13 mouse cellular contexts compared by ENCODE assay signal in the genomic region with DNA sequence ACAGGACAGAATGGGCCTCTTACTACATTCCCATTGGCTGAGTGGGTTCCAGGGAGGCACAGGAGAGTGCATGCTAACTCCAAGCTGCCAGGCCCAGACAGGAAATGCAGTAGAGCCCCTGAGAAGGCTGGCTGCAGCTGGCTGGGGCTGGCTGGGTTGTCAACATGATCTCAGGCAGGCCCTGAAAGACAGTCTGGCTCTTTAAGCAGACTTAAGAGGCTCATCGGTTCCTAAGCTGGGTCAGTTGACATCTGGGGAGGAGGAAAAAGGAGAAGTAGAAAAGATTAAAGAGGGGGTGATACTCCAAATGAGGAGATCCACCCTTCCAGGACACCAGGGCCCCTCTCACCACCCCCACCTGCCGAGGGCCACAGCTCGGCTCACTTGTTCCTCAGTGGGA. TPM values are rescaled to one million over a fixed set of nuclear protein-coding genes. Genes with fewer than 3 reads are reported as not detected.
A peak's percentile ranks its signal among the peaks of the same experiment; 100 is the strongest.
DNase-seq lines count a peak whose midpoint lies in the region; ATAC-seq lines count a peak whose summit lies in the region.
"Had no signal": no experiment of that assay in that cellular context is flagged by ENCODE, and none has a peak within 500 bp of the region (broad histone marks: within the 10 kb centered on the region; RNA-seq: fewer than 3 reads in every experiment).

No protein-coding gene starts in this region.

- no peak overlapping the region for H3K4me2 ChIP-seq in forebrain, embryonic 15.5 days (replicated peaks)
- H3K4me2 ChIP-seq: midbrain, embryonic 13.5 days had no signal

- H3K36me3 ChIP-seq in heart, embryonic 10.5 days, result no peaks in the 10 kb centered on the region
- H3K36me3 ChIP-seq in forebrain, embryonic 15.5 days, result no peaks in the 10 kb centered on the region
- H3K36me3 ChIP-seq: midbrain, embryonic 13.5 days had no signal

- H3K4me3 ChIP-seq in heart, embryonic 10.5 days, result no peak overlapping the region
- H3K4me3 ChIP-seq in forebrain, embryonic 15.5 days, result no peak overlapping the region
- H3K4me3 ChIP-seq: gastrocnemius, adult 2 months; midbrain, embryonic 13.5 days had no signal

- H3K9me3 ChIP-seq in heart, embryonic 10.5 days, result no peaks in the 10 kb centered on the region
- H3K9me3 ChIP-seq in forebrain, embryonic 15.5 days, result no peaks in the 10 kb centered on the region
- H3K9me3 ChIP-seq: midbrain, embryonic 13.5 days had no signal

- no peak overlapping the region for H3K9ac ChIP-seq in forebrain, embryonic 15.5 days (replicated peaks)
- H3K9ac ChIP-seq: midbrain, embryonic 13.5 days had no signal

- WGBS in heart, embryonic 10.5 days, result 40% methylated on average over 3 of the region's 3 CpGs
- 60% methylated on average over 3 of the region's 3 CpGs for WGBS in forebrain, embryonic 15.5 days

- DNase-seq in heart, embryonic 10.5 days (ENCODE audit: low spot score), result no peak
- no peak for DNase-seq in heart, adult 9 months (ENCODE audit: low spot score in 2 of 2)
- DNase-seq in retina, adult 2 months (ENCODE audit: low read depth, low spot score), result peak; percentile 74
- DNase-seq in retina, embryonic 14.5 days (ENCODE audit: low spot score), result no peak
- peak; percentile 51 for DNase-seq in kidney, postnatal 14 days
- DNase-seq in thymus, postnatal 4 days, result peak; percentile 70
- no peak for DNase-seq in urinary bladder, postnatal 14 days (ENCODE audit: low spot score)
- DNase-seq: adrenal gland, postnatal 36 days; cerebellum, postnatal 36 days; gastrocnemius, adult 2 months; left cerebral cortex, postnatal 4 days had no signal

- H3K4me1 ChIP-seq in heart, embryonic 10.5 days, result peaks cover 46% of the 10 kb centered on the region
- peaks cover 14% of the 10 kb centered on the region for H3K4me1 ChIP-seq in forebrain, embryonic 15.5 days

- peak overlapping the region; percentile 76 for H3K27ac ChIP-seq in heart, embryonic 10.5 days
- no peak overlapping the region for H3K27ac ChIP-seq in forebrain, embryonic 15.5 days (replicated peaks)
- H3K27ac ChIP-seq: gastrocnemius, adult 2 months; midbrain, embryonic 13.5 days had no signal

- no peaks in the 10 kb centered on the region for H3K27me3 ChIP-seq in heart, embryonic 10.5 days (ENCODE audit: insufficient read depth, poor library complexity, severe bottlenecking)
- no peaks in the 10 kb centered on the region for H3K27me3 ChIP-seq in forebrain, embryonic 15.5 days
- H3K27me3 ChIP-seq: midbrain, embryonic 13.5 days had no signal

- no peak for ATAC-seq in forebrain, embryonic 15.5 days (replicated peaks)
- ATAC-seq: midbrain, embryonic 13.5 days had no signal

RNA-seq across cellular contexts. Expression of a gene that starts 13.2 kb away (rescaled TPM):
- polyA plus RNA-seq in heart, embryonic 10.5 days (2016; fragmentation: Nextera tagmentation; extraction: Ambion mirVana), result 49.0 and 76.0 TPM in 2 replicates
- polyA plus RNA-seq in forebrain, embryonic 15.5 days (2015; fragmentation: Nextera tagmentation; extraction: Ambion mirVana), result 9.3 and 9.7 TPM in 2 replicates

RNA-seq across cellular contexts. Expression of a gene that starts 39.0 kb away (rescaled TPM):
- polyA plus RNA-seq in heart, embryonic 10.5 days (2016; fragmentation: Nextera tagmentation; extraction: Ambion mirVana), result 677 and 708 TPM in 2 replicates
- 551 and 569 TPM in 2 replicates for polyA plus RNA-seq in forebrain, embryonic 15.5 days (2015; fragmentation: Nextera tagmentation; extraction: Ambion mirVana)

Comparison
In these comparisons a context has a peak if more than half of its experiments do, and no peak if none do; other contexts are left out.
1. DNase-seq: peak in retina, adult 2 months (single experiment), kidney, postnatal 14 days (single experiment) and thymus, postnatal 4 days (single experiment); none in heart, embryonic 10.5 days (single experiment), heart, adult 9 months (0 of 2), retina, embryonic 14.5 days (single experiment) and urinary bladder, postnatal 14 days (single experiment).